Mouse (Mus musculus) stomach, postnatal 0 days (tissue): ENCODE measurements around the gene Spatc1l.

Source experiments
- CTCF ChIP-seq: IDR thresholded peaks from 2 replicates; pipeline ENCODE4 v1.5.1; 2016; ENCODE audit warnings: antibody characterized with exemption, low read depth, mild to moderate bottlenecking, moderate library complexity
- EP300 ChIP-seq: optimal IDR thresholded peaks from 2 replicates; pipeline ENCODE3; 2016; ENCODE audit warnings: antibody characterized with exemption

DNA sequence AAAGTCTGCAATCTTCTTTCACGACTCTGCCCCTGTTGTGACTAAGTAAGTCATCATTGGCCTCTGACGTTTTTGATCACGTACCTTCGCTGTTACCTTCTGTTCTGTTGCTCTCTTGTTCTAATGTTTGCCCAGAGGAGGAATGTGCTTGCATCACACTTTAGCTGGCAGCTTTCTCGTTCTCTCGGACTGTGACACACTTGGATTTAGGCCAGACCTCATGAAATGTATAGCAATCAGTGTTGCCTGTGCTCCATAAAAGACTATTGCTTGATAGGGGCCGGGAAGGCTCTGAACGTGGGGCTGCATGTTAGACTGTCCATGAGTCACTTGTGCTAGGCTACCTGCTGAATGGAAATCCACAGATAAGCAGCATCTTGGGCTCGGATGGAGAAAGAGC is 24.5 kb upstream of the Spatc1l start:
- TF ChIP-seq CTCF (no peak), EP300 (no peak)
